Comparison of ENCODE assay signal across 8 mouse cellular contexts in the genomic region with DNA sequence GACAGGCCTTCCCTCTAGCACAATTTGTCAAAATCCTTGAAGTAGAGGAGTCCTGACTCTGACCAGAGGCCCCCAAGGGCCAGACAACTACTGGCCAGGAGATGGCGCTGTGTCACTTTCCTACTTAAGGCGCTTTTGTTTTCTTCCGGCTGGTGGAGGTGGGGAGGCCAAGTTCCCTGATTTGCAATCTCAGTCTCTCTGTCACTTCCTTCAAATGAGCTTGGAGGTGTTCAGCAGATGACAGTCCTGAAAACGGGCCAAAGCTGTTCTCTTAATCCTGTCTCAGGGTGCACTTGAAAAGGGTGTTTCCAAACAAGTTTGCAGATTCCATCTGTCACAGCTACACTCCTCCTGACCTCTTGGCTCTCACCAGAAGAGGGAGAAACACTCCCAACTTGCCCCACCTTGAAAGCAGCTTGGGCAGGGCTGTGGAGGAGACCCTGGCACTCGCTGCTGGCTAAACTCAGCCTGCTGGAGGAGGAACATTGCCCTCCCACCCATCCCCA.
DNase-seq lines count a peak whose midpoint lies in the region; ATAC-seq and TF ChIP-seq lines count a peak whose summit lies in the region.

No protein-coding gene starts in this region.

- H3K4me3 ChIP-seq in ES-E14 (ENCODE audit: insufficient read depth in 1 of 2, low read depth in 1 of 2, low read length in 2 of 2, poor library complexity in 1 of 2, severe bottlenecking in 1 of 2) = no peak overlapping the region
- H3K4me3 ChIP-seq in lung, postnatal 0 days (ENCODE audit: low read depth, low read length) = no peak overlapping the region

- no peak overlapping the region for H3K4me2 ChIP-seq in lung, postnatal 0 days (replicated peaks; ENCODE audit: low read depth, low read length)

- no peaks in the 10 kb centered on the region for H3K36me3 ChIP-seq in ES-E14 (ENCODE audit: control insufficient read depth, insufficient read depth, low read length, poor library complexity, severe bottlenecking)
- H3K36me3 ChIP-seq in lung, postnatal 0 days (ENCODE audit: insufficient read depth, low read length) = no peaks in the 10 kb centered on the region

- no peak overlapping the region for H3K27ac ChIP-seq in ES-E14 (ENCODE audit: insufficient read depth, low read depth, low read length, poor library complexity, severe bottlenecking)
- H3K27ac ChIP-seq in lung, postnatal 0 days (ENCODE audit: low read length) = no peak overlapping the region

- no peaks in the 10 kb centered on the region for H3K27me3 ChIP-seq in lung, postnatal 0 days (replicated peaks; ENCODE audit: insufficient read depth, low read length)

- ATAC-seq in lung, postnatal 0 days = 0 out of 2 replicates have a peak, but pooled peaks have one; percentile 23

- H3K9ac ChIP-seq in ES-E14 (ENCODE audit: insufficient read depth, low read depth, low read length, poor library complexity, severe bottlenecking) = no peak overlapping the region
- no peak overlapping the region for H3K9ac ChIP-seq in lung, postnatal 0 days (replicated peaks; ENCODE audit: low read depth)

- in situ Hi-C loops in ES-E14 (cut with MboI; ENCODE audit: low sequenced_read_pairs in 2 of 2, unreplicated experiment in 2 of 2) = loop anchor here in 1 of 2 experiments (25.0 kb wide), 1 partner anchor 564 kb away; no protein-coding TSS in a partner anchor

- DNase-seq in A20 (ENCODE audit: low read depth, low spot score) = peak; percentile 71
- peak; percentile 75 for DNase-seq in ES-E14 (ENCODE audit: low read depth, low spot score)
- DNase-seq in cerebellum, adult 18-20 months = peak; percentile 55 to 66
- peak; percentile 53 for DNase-seq in forelimb bud, embryonic 11.5 days (ENCODE audit: low read depth, low spot score)
- DNase-seq in kidney, postnatal 4 days = peak; percentile 76
- peak; percentile 40 for DNase-seq in lung, postnatal 0 days (ENCODE audit: low spot score)
- peak; percentile 9 to 11 for DNase-seq in right cerebral cortex, postnatal 36 days (ENCODE audit: low spot score in 2 of 2)
- DNase-seq in spleen, postnatal 4 days (ENCODE audit: low spot score in 2 of 2) = no peak

- H3K4me1 ChIP-seq in ES-E14 (ENCODE audit: control insufficient read depth in 2 of 2, insufficient read depth in 2 of 2, low read length in 2 of 2, poor library complexity in 1 of 2) = no peaks in the 10 kb centered on the region
- no peaks in the 10 kb centered on the region for H3K4me1 ChIP-seq in lung, postnatal 0 days (ENCODE audit: insufficient read depth, low read depth, low read length)

- no peak for TF ChIP-seq EP300 in lung, postnatal 0 days (IDR thresholded peaks at IDR 0.05)

- H3K9me3 ChIP-seq in ES-E14 (ENCODE audit: control insufficient read depth, insufficient read depth, low read depth, low read length) = no peaks in the 10 kb centered on the region
- H3K9me3 ChIP-seq in lung, postnatal 0 days (ENCODE audit: low read length) = no peaks in the 10 kb centered on the region

- WGBS in lung, postnatal 0 days = 5% methylated on average over 5 of the region's 5 CpGs

- TF ChIP-seq CTCF in lung, postnatal 0 days (IDR thresholded peaks at IDR 0.05) = peak; percentile 71

TF ChIP-seq in ES-E14, 5 proteins besides CTCF, POLR2A, EP300 and RAD21:
- TF ChIP-seq CHD2 (IDR thresholded peaks at IDR 0.05; ENCODE audit: low read depth, low read length) (no peak), MAFK (IDR thresholded peaks at IDR 0.05; ENCODE audit: insufficient read depth, low read depth, low read length) (no peak), ZC3H11A (IDR thresholded peaks at IDR 0.05; ENCODE audit: borderline replicate concordance, low read depth, low read length) (peak; percentile 83)

Comparison
In these comparisons a context has a peak if more than half of its experiments do, and no peak if none do; other contexts are left out.
1. DNase-seq: peak in A20 (single experiment), ES-E14 (single experiment), cerebellum, adult 18-20 months (2 of 2), forelimb bud, embryonic 11.5 days (single experiment), kidney, postnatal 4 days (2 of 2), lung, postnatal 0 days (single experiment) and right cerebral cortex, postnatal 36 days (2 of 2); none in spleen, postnatal 4 days (0 of 2).